Mouse (Mus musculus) limb, embryonic 14.5 days (tissue): Measurements from ENCODE around the gene Gpr15. TPM values are rescaled to one million over a fixed set of nuclear protein-coding genes. Genes with fewer than 3 reads are reported as not detected.

ENCODE experiments used
- ATAC-seq: fragments of 200-750 bp; cut with Nextera tagmentation; 2 replicates; pipeline ENCODE4 v1.8.0; 2017; ENCODE audit warnings: low read depth, moderate number of reproducible peaks, moderate TSS enrichment; ENCODE audit not compliant: low FRiP score
- DNase-seq: peaks from one replicate; pipeline ENCODE4 v3.0.0-alpha.2; 2015; ENCODE audit warnings: low spot score
- H3K27ac ChIP-seq: fragments of 300-500 bp; sonication (generic); replicated peaks from 2 replicates; pipeline ENCODE4 v1.5.1; 2014; ENCODE audit warnings: low read depth, mild to moderate bottlenecking, low read length, moderate library complexity, mixed read lengths
- H3K27me3 ChIP-seq: fragments of 300-500 bp; sonication (generic); 2 replicates; pipeline ENCODE4 v1.6.1; 2014; ENCODE audit warnings: low read length, mixed read lengths; ENCODE audit not compliant: control insufficient read depth, insufficient read depth
- H3K36me3 ChIP-seq: fragments of 300-500 bp; sonication (generic); 2 replicates; pipeline ENCODE4 v1.6.1; 2014; ENCODE audit warnings: mild to moderate bottlenecking, low read length, moderate library complexity, mixed read lengths; ENCODE audit not compliant: control insufficient read depth, insufficient read depth
- H3K4me1 ChIP-seq: fragments of 300-500 bp; sonication (generic); 2 replicates; pipeline ENCODE4 v1.6.1; 2014; ENCODE audit warnings: antibody characterized with exemption, low read length, mixed read lengths; ENCODE audit not compliant: control insufficient read depth, insufficient read depth
- H3K4me2 ChIP-seq: fragments of 300-500 bp; sonication (generic); replicated peaks from 2 replicates; pipeline ENCODE4 v1.6.1; 2014; ENCODE audit warnings: low read depth, mild to moderate bottlenecking, low read length, moderate library complexity; ENCODE audit not compliant: severe bottlenecking
- H3K4me3 ChIP-seq: fragments of 300-500 bp; sonication (generic); replicated peaks from 2 replicates; pipeline ENCODE4 v1.5.1; 2014; ENCODE audit warnings: low read length
- H3K9ac ChIP-seq: fragments of 300-500 bp; sonication (generic); 2 replicates; pipeline ENCODE4 v1.6.1; 2014; ENCODE audit warnings: mild to moderate bottlenecking, low read depth, low read length, moderate library complexity; ENCODE audit not compliant: severe bottlenecking
- H3K9me3 ChIP-seq: fragments of 300-500 bp; sonication (generic); 2 replicates; pipeline ENCODE4 v1.6.1; 2016; ENCODE audit warnings: low read length; ENCODE audit not compliant: control insufficient read depth
- POLR2A ChIP-seq: fragments of 200-500 bp; IDR thresholded peaks from 2 replicates; pipeline ENCODE4 v1.8.0; 2012; ENCODE audit warnings: inconsistent platforms, mild to moderate bottlenecking, moderate library complexity, borderline replicate concordance; ENCODE audit not compliant: insufficient read depth, insufficient read length; ENCODE audit errors: extremely low read depth
- WGBS: fragments of 180-500 bp; shearing (Covaris S2); extraction: QIAGEN DNeasy Blood & Tissue Kit; methylation state at CpG from one replicate; pipeline ENCODE4 v1.1.7; 2014; 5-methylcytosine and 5-hydroxymethylcytosine counted together
- polyA plus RNA-seq, 2 experiments: library from polyadenylated mRNA; depleted of rRNA in 1 of 2; stranded (reverse) in 1 of 2; unstranded in 1 of 2; fragments of >200 nt; fragmentation: Nextera tagmentation in 1 of 2; extraction: Ambion mirVana in 1 of 2; gene quantifications; 2 replicates each; pipeline versions ENCODE4 v1.2.1 to v1.2.3; 2012 to 2014

Gpr15 gene
- polyA plus RNA-seq, 2 experiments = 0.05 to 0.15 TPM

DNA sequence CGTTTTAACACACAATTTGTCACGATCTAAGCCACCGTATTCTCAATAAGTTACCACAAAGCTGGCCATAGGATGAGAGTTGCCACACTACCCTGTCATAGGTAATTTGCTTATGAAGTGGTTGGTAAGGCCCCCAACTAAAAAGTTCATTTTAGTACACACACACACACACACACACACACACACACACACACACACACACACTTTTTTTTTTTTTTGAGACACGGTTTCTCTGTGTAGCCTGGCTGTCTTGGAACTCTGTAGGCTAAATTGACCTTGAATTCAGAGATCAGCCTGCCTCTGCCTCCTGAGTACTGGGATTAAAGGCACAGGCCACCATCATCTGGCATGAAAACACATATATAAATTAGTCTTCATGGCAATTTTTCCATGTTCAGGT lies 35.0 kb downstream of the Gpr15 start:
- no peak for TF ChIP-seq POLR2A
- Histone ChIP-seq H3K36me3 (peaks cover 20% of the 10 kb centered on the region), H3K27me3 (no peaks in the 10 kb centered on the region), H3K27ac (no peak overlapping the region), H3K9ac (no peak overlapping the region), H3K4me1 (no peaks in the 10 kb centered on the region), H3K4me3 (no peak overlapping the region), H3K9me3 (no peaks in the 10 kb centered on the region), H3K4me2 (no peak overlapping the region)
- no peak for DNase-seq
- WGBS = 91% methylated on average over 4 of the region's 4 CpGs
- ATAC-seq = no peak

DNA sequence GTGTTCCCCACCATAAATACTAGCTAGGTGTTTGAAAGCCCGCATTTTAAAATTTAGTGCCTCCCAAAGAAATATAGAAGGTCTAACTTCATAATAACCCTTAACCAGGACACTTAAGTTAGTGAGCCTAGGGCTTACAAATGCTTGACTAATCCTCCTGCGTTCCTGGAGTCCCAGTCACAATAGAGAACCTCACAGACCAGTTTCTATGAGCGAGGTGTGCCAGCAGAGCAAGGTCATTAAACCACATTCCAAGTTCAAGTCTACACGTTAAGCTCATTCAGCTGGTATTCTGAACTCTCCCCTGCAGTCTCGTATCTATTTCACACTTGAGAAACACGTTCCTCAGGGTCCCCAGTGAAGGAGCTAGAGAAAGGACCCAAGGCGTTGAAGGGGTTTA lies 36.0 kb downstream of the Gpr15 start:
- Histone ChIP-seq H3K4me2 (no peak overlapping the region), H3K9me3 (no peaks in the 10 kb centered on the region), H3K27me3 (no peaks in the 10 kb centered on the region), H3K4me1 (no peaks in the 10 kb centered on the region), H3K27ac (no peak overlapping the region), H3K9ac (no peak overlapping the region), H3K36me3 (peaks cover 27% of the 10 kb centered on the region), H3K4me3 (no peak overlapping the region)
- no peak for TF ChIP-seq POLR2A
- no peak for ATAC-seq
- WGBS = 62% methylated on average over 7 of the region's 7 CpGs
- DNase-seq = no peak

DNA sequence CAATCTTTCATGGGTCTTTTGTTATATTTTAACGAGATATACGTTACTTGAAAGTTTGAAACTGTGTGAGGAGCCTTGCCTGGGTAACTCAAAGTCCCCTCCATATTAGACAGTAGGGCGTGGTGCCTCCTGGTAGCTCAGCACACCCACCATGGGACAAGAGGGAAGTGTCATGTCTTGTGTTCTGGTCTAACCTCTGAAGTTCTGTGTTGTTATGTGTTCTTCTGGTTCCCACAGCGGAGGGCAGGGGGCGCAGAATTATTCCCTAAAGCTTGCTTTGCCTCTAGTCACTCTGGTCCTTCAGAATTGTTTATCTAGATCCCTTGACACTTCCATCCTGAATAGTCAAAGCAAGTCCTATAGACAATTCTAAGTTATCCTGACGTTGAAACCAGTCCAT lies 36.8 kb downstream of the Gpr15 start:
- Histone ChIP-seq H3K4me3 (no peak overlapping the region), H3K4me2 (no peak overlapping the region), H3K27ac (no peak overlapping the region), H3K9me3 (no peaks in the 10 kb centered on the region), H3K4me1 (no peaks in the 10 kb centered on the region), H3K9ac (no peak overlapping the region), H3K36me3 (peaks cover 35% of the 10 kb centered on the region), H3K27me3 (no peaks in the 10 kb centered on the region)
- WGBS = 93% methylated on average over 6 of the region's 6 CpGs
- no peak for DNase-seq
- no peak for ATAC-seq
- no peak for TF ChIP-seq POLR2A

DNA sequence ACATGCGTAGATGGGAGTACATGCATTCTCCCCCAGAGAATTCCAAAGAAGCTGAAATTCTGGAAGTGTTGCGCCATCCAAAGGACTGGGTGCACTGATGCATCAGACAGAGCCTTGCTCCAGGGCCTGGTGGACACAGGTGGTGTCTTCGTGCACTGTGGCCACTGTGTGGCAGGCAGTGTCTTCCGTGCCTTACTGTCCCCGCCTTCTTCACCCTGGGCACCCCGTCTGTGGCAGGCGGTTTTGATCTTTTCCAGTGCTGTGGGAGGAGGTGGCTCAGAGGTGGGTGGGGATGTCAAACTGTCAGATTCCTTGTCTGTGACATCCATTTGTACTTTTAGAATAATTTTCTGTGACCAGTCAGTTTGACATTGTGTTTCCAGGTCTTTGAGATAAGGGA lies 40.2 kb downstream of the Gpr15 start:
- Histone ChIP-seq H3K36me3 (peaks cover 58% of the 10 kb centered on the region), H3K9me3 (no peaks in the 10 kb centered on the region)
- no peak for ATAC-seq

DNA sequence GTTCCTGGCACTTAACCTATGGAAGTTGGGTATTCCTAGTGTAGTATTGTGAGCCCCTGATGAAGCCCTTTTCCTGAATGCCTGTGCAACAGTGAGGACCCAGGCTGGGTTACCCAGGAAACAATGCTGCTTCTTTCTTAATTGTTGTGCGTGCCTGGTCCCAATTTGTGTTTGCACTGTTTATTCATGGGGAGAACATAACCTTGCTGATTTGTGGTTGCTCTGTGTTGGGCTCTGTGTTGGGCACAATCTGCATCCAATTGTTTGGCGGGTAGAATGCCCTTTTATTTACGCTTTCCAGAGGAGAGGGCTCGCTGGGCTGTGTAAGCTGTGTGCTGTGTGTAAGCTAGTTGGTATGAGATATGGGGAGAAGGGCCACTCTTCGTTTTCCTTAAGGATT lies 41.4 kb downstream of the Gpr15 start:
- 87% methylated on average over 5 of the region's 5 CpGs for WGBS
- Histone ChIP-seq H3K4me3 (no peak overlapping the region), H3K27ac (no peak overlapping the region), H3K36me3 (peaks cover 65% of the 10 kb centered on the region), H3K4me2 (no peak overlapping the region), H3K9me3 (no peaks in the 10 kb centered on the region), H3K27me3 (no peaks in the 10 kb centered on the region), H3K9ac (no peak overlapping the region), H3K4me1 (no peaks in the 10 kb centered on the region)
- TF ChIP-seq POLR2A = no peak
- ATAC-seq (no peak), DNase-seq (no peak)

More for the DNA sequence above, 40.2 kb downstream of the Gpr15 start:
- 69% methylated on average over 7 of the region's 7 CpGs for WGBS
- H3K4me2 ChIP-seq = no peak overlapping the region
- no peak overlapping the region for H3K27ac ChIP-seq
- no peaks in the 10 kb centered on the region for H3K4me1 ChIP-seq
- H3K4me3 ChIP-seq = no peak overlapping the region
- H3K9ac ChIP-seq = no peak overlapping the region
- H3K27me3 ChIP-seq = no peaks in the 10 kb centered on the region
- TF ChIP-seq POLR2A = no peak
- no peak for DNase-seq

DNA sequence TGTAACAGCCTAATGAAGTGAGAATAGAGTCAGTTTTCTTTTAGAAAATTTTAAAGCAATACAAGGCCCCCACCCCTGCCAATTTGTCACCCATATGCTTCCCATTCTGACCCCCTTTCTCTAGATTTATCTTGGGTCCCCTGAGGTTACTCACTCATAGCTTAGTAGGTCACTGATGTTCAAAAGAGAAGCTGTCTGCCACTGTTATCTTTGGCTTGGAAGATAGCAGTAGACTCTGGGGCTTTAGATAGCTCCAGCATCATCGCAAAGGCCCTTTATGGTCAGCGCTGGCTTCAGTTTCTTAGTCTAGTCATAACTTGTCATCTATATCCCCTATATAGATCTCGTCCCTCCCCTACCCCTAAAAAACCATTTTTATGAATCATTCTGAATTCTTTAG lies 42.2 kb downstream of the Gpr15 start:
- no peaks in the 10 kb centered on the region for H3K27me3 ChIP-seq
- no peak overlapping the region for H3K9ac ChIP-seq
- no peak overlapping the region for H3K4me2 ChIP-seq
- H3K27ac ChIP-seq = no peak overlapping the region
- ATAC-seq = no peak
- H3K36me3 ChIP-seq = peaks cover 60% of the 10 kb centered on the region
- H3K9me3 ChIP-seq = no peaks in the 10 kb centered on the region
- 88% methylated on average over 3 of the region's 3 CpGs for WGBS
- TF ChIP-seq POLR2A = no peak
- H3K4me3 ChIP-seq = no peak overlapping the region
- no peaks in the 10 kb centered on the region; the same call in 1 of the 2 replicates for H3K4me1 ChIP-seq
- no peak for DNase-seq
